Mouse (Mus musculus) T-helper 17 cell (primary cell): ENCODE data around the gene Fam107a.

Experiments used
- in situ Hi-C, 2 experiments: fragments of 300-600 bp; cut with MboI, MseI; formaldehyde crosslinking; loops; 1 replicate in 1 of 2; 2 replicates in 1 of 2; pipeline ENCODE4 v1.15.1; 2025; ENCODE audit warnings: high pct_unique_total_duplicates in 2 of 2

Gene Fam107a

DNA sequence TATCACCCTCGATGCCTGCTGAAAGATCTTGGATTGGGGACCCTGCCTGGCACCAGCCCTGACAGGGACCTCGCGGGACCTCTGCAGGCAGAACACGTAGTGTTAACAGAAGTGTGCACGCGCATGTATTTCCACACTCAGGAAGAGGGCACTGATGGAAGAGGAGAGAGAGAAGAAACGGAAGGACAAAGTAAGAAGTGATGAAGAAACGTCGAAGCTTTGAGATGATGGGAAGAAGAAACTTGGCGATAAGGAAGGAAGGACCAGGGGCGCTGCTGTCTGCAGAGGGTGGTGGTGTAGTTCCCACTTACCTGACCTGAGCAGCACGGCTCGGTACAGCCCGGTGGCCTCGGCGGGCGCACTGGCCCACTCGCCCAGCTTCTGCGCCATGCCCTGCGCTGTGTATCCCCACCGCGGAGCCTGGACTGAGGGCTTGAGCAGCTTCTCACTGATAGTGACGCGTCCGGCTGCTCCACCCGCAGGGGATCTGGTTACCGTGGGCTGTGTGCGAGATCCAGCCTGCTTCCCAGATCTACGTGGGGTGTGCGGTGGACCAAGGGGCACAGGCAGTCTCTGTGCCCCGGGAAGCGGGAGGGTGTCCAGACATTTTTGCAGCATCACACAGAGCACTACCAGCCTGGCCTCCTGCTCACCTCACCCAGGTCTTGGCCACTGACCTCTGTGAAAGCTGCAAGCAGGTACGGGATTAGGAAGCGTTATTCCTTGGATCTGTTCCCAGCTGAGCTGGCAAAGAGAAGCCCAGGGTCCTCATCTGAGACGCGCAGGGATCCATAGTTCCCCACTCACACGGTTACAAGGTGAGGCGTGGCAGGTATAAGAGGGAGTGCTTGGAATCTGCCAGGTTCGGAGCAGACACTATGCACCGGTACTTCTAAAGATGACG is at the start of gene Fam107a:
Gene Fam107a (minus strand): TSS at position 830 of the 904 bp plus-strand sequence.
- in situ Hi-C loops = no loop called here

DNA sequence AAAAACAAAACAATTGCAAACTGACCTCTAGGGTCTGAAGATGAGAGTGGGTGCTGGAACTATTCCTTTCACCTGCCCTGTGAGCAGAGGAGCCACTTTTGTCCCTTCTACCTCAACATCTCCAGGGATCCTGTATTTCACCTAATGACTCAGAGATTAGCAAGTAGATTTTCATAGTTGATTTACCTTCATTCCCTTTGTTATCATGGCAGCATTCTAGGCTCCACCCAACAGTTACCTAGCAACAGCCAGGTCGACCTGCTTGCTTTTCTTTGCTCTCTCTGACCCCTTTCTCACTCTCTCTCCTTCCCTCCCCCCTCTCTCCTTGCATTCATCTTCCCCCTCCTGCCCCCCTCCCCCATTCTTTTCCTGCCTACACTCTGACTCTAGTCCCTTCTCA is 49.3 kb upstream of the Fam107a start:
- in situ Hi-C loops = no loop called here

- in situ Hi-C loops = no loop called here
Measured at GRCm38 (mm10) chr14:8365833-8366232, 48.0 kb upstream of the Fam107a start.

DNA sequence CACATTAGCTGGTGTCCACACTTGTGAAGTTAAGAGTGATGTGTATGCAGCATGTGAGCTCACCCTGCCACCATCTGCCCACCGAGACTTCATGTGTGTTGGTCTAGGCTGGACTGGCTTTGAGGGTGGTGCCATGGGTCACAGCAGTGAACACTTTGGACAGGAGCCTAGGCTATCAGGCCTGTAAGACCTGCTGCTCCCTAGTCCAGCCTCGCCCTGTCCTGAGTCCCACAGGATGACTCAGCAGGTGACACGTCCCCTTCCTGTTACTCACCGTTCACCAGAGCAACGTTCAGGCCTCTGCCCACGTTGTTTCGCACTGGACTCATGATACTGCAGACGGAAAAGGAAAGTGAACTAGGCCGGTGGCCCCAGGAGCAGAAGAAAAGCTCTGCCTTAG is 39.0 kb upstream of the Fam107a start:
- in situ Hi-C loops = loop anchor here in 1 of 2 experiments (10.0 kb wide), 1 partner anchor 392 kb away; no protein-coding TSS in a partner anchor

GRCm38 (mm10) chr14:8355999-8356501 is 38.2 kb upstream of the Fam107a start:
- in situ Hi-C loops = loop anchor here in 1 of 2 experiments (10.0 kb wide), 1 partner anchor 391 kb away; no protein-coding TSS in a partner anchor

DNA sequence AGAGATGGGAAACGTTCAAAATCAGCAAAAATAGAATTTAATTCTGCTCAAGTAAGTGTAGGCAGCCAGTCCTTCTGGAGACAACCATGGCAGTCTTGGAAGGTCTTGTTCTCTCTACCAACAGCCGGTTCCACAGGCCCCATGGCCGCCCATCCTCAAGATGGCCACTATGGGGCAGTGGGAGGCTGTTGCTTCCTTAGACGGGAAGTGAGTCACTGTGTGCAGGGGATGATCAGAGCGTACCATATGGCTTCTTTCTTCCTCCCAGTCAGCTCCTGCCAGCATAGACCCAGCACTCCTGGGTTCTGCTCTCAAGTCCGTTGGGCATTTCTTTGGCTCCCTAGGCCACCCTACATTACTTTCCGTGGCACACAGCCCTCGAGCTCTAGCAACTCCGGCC is 31.1 kb upstream of the Fam107a start:
- in situ Hi-C loops = no loop called here

GRCm38 (mm10) chr14:8346255-8346997 is 28.6 kb upstream of the Fam107a start:
- in situ Hi-C loops = no loop called here

DNA sequence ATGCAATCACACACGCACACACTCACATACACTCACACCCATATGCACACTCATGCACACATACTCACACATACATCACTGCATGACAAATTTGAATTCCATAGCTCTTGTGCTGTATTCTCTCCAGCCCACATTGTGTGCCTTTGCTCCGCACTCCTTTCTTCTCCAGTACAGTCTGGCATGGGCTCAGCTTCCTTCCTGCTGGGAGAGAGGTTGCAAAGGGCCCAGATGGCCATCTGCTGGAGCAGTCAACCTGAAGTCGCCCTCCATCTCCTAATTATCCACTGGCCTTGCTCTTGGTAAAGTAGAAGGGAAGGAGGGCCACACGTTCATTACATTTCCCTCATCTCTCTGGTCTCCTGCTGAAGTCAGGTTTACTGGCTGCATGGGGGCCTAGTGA is 27.7 kb upstream of the Fam107a start:
- in situ Hi-C loops = no loop called here

DNA sequence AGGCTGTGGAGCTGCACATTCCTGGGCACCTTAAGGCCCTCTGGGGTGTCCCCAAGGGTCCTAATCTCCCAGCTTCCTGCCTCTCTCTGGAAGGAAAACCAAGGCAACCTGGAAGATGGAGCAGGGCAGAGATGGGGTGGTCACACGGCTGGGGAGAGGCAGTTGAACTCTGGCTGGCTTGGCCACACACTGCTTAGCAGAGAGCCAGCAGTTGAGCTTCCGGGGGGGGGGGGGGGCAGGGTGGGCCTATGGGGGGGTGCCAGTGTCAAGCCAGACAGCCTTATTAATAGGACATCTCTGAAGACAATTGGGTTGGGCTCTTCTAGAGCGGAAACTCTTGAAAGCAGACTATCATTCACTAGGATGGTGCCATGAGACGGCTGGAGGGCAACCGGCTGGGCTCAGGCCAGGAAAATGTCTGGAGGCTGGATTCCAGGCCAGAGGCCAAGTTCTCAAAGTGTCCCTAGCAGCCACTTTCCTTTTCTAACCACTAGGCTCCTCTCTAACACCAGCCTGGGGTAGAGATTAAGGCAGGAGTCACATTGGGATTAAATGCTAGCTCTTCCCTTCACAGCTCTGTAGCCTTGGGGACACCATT is 24.8 kb upstream of the Fam107a start:
- in situ Hi-C loops = no loop called here

DNA sequence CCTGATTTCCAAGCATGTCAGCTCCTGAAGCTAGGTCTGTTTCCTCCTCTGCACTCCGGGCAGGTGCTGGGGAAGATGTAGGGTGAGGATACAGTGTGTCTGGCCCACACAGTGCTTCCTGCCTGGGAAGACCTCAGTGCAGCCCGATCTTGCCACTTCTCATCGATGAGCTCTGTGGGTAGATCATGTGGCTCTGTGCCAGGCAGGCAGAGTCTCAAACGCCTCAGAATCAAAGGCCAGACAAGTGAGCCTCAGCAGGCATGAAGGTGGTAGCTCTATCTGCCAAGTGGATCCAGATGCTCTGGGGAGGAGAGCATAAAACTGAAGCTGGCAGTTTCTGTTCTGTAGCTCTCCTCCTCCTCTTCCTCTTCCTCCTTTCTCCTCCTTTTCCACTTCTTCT is 22.4 kb upstream of the Fam107a start:
- in situ Hi-C loops = no loop called here

DNA sequence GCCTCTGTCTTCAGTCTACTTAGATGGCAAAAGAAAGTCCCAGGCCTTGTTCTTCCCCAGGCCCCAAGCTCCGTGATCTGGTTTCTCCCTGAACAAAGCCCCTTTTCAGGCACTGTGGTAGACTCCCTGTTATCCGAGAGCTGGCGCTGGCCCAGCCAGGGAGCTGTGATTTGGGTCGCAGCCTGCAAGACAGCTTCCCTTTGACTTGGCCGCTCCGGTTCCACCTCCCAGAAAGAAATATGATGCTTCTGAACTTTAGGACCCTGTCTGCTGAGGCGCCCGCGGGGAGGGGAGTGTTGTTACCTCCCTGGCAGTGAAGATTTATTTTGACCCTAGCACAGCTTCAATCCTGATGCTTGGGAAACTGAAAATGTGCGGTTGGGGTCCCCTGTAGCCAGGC is 18.1 kb upstream of the Fam107a start:
- in situ Hi-C loops = no loop called here

GRCm38 (mm10) chr14:8334511-8334910 is 16.7 kb upstream of the Fam107a start:
- in situ Hi-C loops = no loop called here

DNA sequence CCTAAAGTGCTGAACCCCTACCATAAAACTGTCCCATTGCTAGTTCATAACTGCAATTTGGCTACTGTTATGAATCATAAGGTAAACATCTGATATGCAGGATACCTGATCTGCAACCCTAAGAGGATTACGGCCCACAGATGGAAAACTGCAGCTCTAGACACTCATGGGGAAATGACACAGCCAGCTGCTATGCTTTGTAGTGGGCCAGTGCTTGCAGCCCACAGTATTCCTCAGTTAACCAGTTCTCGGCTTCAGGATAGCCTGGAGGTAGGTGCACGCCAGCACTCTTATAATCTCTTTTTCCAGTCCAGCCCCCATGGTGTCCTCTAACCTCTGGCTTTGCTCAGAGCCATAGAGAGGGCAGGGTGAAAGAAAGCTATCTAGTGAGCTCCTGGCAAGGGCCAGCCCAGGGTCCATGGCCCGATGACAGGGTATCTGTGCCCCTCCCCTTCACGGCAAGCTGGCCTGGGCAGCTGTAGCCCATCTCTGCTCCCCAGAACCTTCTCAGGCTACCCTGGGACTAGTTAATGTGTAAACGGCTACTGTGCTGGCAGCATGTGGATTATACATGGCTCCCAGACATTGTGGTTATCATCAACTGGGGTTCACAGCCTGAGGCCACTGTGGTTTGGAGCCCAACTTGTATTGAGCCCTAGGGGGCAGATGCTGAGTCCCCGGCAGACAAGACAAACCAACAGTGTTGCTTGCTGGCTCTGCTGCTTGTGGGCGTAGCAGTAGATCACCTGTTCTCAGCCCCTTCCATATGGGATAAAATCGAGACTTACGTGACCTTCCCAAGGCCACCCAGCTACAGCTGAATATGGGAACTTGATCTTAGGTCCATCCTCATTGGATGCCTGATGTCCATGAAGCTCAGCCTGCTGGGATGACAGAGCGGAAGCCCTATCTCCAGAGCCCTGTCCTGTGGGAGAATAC is 14.8 kb upstream of the Fam107a start:
- in situ Hi-C loops = no loop called here

DNA sequence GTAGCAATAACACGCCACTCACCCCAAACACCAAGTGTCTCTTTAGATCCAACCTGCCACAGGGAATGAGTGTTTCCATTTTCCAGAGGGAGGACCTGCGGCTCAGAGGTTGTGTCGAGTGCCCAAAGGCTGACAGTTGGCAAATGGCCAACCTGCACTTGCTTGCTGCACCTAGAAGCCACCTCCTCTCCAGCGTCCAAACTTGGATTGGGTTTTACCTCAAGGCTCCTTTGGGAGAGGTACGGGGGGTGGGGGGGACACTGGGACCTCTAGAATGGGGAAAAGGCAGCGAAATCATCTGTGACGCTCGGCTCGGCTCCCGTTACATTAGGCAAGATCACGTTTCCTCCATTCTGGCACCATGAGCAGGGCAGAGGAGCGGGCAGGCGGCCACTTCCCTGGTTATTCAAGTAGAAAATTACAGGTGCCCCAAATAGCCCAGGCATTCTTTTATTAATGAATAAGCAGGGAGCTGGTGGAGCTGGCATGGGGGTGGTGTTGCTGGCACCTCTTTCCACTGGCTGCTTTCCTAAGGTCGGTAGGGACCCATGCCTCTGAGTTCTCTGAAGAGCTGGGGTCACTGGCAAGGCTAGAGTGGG is 13.6 kb upstream of the Fam107a start:
- in situ Hi-C loops = no loop called here

DNA sequence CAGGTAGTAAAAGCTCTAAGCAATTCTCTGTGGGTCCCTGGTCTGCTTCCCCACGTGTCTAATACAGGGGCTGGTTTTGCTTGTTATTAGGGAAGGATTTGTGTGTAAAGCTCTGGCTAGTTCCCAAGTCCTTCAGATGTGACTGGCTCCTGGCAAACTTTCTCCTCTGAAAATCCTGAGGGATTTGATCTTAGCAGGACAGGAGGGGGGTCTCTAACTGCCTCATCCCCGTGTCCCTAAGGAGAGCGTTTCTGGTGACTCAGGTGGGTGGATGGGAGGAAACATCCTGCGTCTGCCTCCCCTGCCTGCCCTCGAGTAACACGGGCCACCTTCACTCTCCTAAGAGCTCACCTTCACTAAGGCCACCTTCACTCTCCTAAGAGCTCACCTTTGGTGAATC is 12.6 kb upstream of the Fam107a start:
- in situ Hi-C loops = no loop called here

DNA sequence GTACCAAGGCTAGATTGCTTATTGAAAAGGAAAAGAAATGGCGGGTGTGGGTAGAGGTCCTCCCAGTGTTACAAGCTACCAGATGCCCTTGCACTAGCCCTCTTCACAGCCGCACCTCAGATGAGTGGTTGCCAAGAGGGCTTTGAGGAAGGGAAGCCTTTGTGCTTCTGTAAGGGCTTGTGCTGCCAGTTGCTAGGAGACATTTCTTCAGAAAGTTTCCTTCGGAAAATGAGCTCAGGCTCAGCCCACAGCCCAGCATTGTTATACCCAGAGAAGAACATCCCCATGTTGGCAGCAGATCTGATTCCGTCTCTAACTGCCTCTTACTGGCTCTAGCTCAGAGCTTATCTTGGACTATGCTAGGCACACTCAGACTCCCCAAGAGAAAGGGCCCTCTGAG is 11.7 kb upstream of the Fam107a start:
- in situ Hi-C loops = no loop called here

- in situ Hi-C loops = no loop called here
Measured at GRCm38 (mm10) chr14:8327371-8327770, 9.5 kb upstream of the Fam107a start.

DNA sequence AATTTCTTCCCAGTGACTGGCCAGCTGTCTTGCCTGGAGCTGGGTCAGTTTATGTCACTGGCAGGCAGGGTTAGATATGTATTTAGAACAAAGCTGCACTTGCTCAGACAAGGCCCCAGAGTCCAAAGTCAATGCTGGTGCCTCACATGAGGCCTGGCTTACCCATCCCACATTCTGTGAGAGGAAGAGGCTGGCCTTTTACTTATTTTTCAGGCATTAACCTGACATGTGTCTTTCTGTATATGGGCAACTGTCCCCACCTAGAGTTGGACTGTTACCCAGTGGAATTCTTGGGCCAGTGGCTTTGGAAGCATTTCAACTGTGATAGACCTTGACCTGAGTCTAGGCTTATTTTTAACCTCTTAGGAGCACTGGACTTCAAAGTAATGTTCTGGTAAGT is 9.1 kb upstream of the Fam107a start:
- in situ Hi-C loops = no loop called here

DNA sequence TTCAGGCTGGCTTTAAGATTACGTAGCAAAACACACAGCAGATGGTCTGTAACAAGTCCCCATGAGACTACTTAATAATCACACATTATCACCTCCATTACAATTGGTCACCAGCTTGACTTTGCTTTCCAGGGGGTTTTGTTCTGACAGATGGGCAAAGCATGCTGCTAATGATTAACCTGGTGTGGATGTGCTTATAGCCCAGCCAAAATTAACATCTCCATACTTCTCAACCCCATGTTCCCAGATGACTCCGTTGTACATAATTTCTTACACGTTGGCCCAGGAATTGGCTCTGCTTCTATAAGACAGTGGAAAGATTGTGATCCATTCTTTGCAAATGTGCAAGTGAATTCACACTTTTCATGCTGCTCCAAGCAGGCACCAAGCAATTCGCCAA is 7.9 kb upstream of the Fam107a start:
- in situ Hi-C loops = no loop called here

DNA sequence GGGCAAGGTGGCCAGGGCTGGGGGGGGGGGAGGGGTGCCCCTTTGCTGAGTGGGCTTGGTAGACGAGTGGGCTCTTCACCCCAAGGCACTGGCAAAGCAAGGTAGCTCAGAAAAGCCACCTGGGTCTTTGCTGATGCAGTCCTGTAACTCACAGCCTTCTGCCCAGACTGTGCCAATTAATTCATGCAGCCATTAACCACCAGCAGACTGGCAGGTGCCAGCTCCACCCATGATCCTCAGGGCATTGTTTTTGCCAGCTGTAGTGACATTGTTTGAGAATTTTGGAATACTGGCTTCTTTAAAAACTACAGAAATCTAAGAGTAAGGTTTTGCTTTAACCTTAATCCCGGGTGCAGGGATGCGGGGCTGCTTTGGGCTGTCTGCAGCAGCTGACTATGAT is 2.7 kb upstream of the Fam107a start:
- in situ Hi-C loops = no loop called here
